Mouse (Mus musculus) intestine, embryonic 15.5 days (tissue): ENCODE measurements around the gene Klrb1b. TPM values are rescaled to one million over a fixed set of nuclear protein-coding genes. Genes with fewer than 3 reads are reported as not detected.
"Not testable (repeated sequence)": the region's sequence is repeated elsewhere in the genome, so short reads cannot be mapped to it uniquely, and the experiment has no call there.

Experiments
- ATAC-seq: fragments of 200-750 bp; cut with Nextera tagmentation; 2 replicates; pipeline ENCODE4 v1.8.0; 2017; ENCODE audit warnings: moderate TSS enrichment, moderate library complexity
- H3K27ac ChIP-seq: fragments of 300-500 bp; sonication (generic); 2 replicates; pipeline ENCODE4 v1.5.1; 2015; ENCODE audit warnings: mild to moderate bottlenecking, inconsistent platforms
- H3K27me3 ChIP-seq: fragments of 300-500 bp; sonication (generic); replicated peaks from 2 replicates; pipeline ENCODE4 v1.6.1; 2015; ENCODE audit warnings: inconsistent platforms
- H3K36me3 ChIP-seq: fragments of 300-500 bp; sonication (generic); 2 replicates; pipeline ENCODE4 v1.6.1; 2015; ENCODE audit warnings: inconsistent platforms
- H3K4me1 ChIP-seq: fragments of 300-500 bp; sonication (generic); replicated peaks from 2 replicates; pipeline ENCODE4 v1.6.1; 2015; ENCODE audit warnings: inconsistent platforms
- H3K4me2 ChIP-seq: fragments of 300-500 bp; sonication (generic); replicated peaks from 2 replicates; pipeline ENCODE4 v1.6.1; 2015; ENCODE audit warnings: mild to moderate bottlenecking, inconsistent platforms
- H3K4me3 ChIP-seq: fragments of 300-500 bp; sonication (generic); replicated peaks from 2 replicates; pipeline ENCODE4 v1.5.1; 2015; ENCODE audit warnings: inconsistent platforms
- H3K9ac ChIP-seq: fragments of 300-500 bp; sonication (generic); 2 replicates; pipeline ENCODE4 v1.6.1; 2015; ENCODE audit warnings: inconsistent platforms
- H3K9me3 ChIP-seq: fragments of 300-500 bp; sonication (generic); 2 replicates; pipeline ENCODE4 v1.6.1; 2016; ENCODE audit warnings: inconsistent platforms
- WGBS: fragments of 180-500 bp; shearing (Covaris S2); methylation state at CpG from one replicate; pipeline ENCODE4 v1.1.7; 2015; 5-methylcytosine and 5-hydroxymethylcytosine counted together
- polyA plus RNA-seq: library from polyadenylated mRNA; unstranded; fragments of >200 nt; fragmentation: Nextera tagmentation; extraction: Ambion mirVana; gene quantifications from 2 replicates; pipeline ENCODE4 v1.2.1, GENCODE M21; 2015

The Klrb1b gene
- polyA plus RNA-seq, 1 experiment from 2014 or later = 1.2 TPM

- no peaks in the 10 kb centered on the region for H3K27me3 ChIP-seq
- H3K4me1 ChIP-seq = peaks cover 9% of the 10 kb centered on the region; the same call in 1 of the 2 replicates
- ATAC-seq = no peak
- no peak overlapping the region for H3K9ac ChIP-seq
- no peak overlapping the region for H3K27ac ChIP-seq
- H3K36me3 ChIP-seq = no peaks in the 10 kb centered on the region
- no peaks in the 10 kb centered on the region for H3K9me3 ChIP-seq
- no peak overlapping the region for H3K4me3 ChIP-seq
- WGBS = 68% methylated on average over 8 of the region's 8 CpGs
- no peak overlapping the region for H3K4me2 ChIP-seq
Measured at GRCm38 (mm10) chr6:128796321-128796955, 29.7 kb downstream of the Klrb1b start.

- Histone ChIP-seq H3K27ac (no peak overlapping the region), H3K4me2 (no peak overlapping the region), H3K4me1 (peaks cover 9% of the 10 kb centered on the region; the same call in 1 of the 2 replicates), H3K9me3 (no peaks in the 10 kb centered on the region), H3K4me3 (no peak overlapping the region), H3K9ac (no peak overlapping the region), H3K36me3 (no peaks in the 10 kb centered on the region), H3K27me3 (no peaks in the 10 kb centered on the region)
- WGBS = 25% methylated on average over 6 of the region's 6 CpGs
- ATAC-seq = no peak
Measured at GRCm38 (mm10) chr6:128793734-128794133, 32.4 kb downstream of the Klrb1b start.

GRCm38 (mm10) chr6:128790491-128790994, 35.6 kb downstream of the Klrb1b start:
- H3K9ac ChIP-seq, H3K4me2 ChIP-seq, H3K4me3 ChIP-seq, H3K27ac ChIP-seq, H3K4me1 ChIP-seq, H3K36me3 ChIP-seq, H3K27me3 ChIP-seq, H3K9me3 ChIP-seq, ATAC-seq: not testable (repeated sequence)
- 74% methylated on average over 4 of the region's 4 CpGs for WGBS

- no peak for ATAC-seq
- H3K9me3 ChIP-seq = no peaks in the 10 kb centered on the region
- H3K4me1 ChIP-seq = no peaks in the 10 kb centered on the region
- H3K9ac ChIP-seq = no peak within 1 kb of the TSS
- H3K4me2 ChIP-seq = no peak within 1 kb of the TSS
- no peak within 1 kb of the TSS for H3K27ac ChIP-seq
- 91% methylated on average over 2 of the region's 2 CpGs for WGBS
- H3K36me3 ChIP-seq = no peaks in the 10 kb centered on the region
- no peak within 1 kb of the TSS for H3K4me3 ChIP-seq
- H3K27me3 ChIP-seq = no peaks in the 10 kb centered on the region
Measured at GRCm38 (mm10) chr6:128789115-128789514, 37.0 kb downstream of the Klrb1b start, which contains the start of gene Klrb1c. Klrb1c (minus strand) TSS chr6:128789215.

GRCm38 (mm10) chr6:128788517-128788916, 37.6 kb downstream of the Klrb1b start:
- WGBS = 88% methylated on average over 1 of the region's 1 CpGs

GRCm38 (mm10) chr6:128786396-128786795, 39.7 kb downstream of the Klrb1b start:
- not testable (repeated sequence) for H3K27me3 ChIP-seq, H3K4me3 ChIP-seq, H3K4me2 ChIP-seq, H3K27ac ChIP-seq, H3K9me3 ChIP-seq, ATAC-seq, H3K4me1 ChIP-seq, H3K36me3 ChIP-seq, H3K9ac ChIP-seq
- 86% methylated on average over 1 of the region's 1 CpGs for WGBS

More at GRCm38 (mm10) chr6:128788517-128788916, 37.6 kb downstream of the Klrb1b start:
- H3K36me3 ChIP-seq = no peaks in the 10 kb centered on the region
- no peaks in the 10 kb centered on the region for H3K27me3 ChIP-seq
- no peaks in the 10 kb centered on the region for H3K4me1 ChIP-seq
- ATAC-seq = no peak
- H3K9me3 ChIP-seq = no peaks in the 10 kb centered on the region
- H3K4me2 ChIP-seq = no peak overlapping the region
- H3K4me3 ChIP-seq = no peak overlapping the region
- no peak overlapping the region for H3K27ac ChIP-seq
- H3K9ac ChIP-seq = no peak overlapping the region

- Histone ChIP-seq H3K4me3 (no peak overlapping the region), H3K4me2 (peak overlapping the region; percentile 7), H3K9ac (no peak overlapping the region), H3K4me1 (no peaks in the 10 kb centered on the region), H3K9me3 (no peaks in the 10 kb centered on the region), H3K27me3 (no peaks in the 10 kb centered on the region), H3K36me3 (no peaks in the 10 kb centered on the region), H3K27ac (no peak overlapping the region)
- ATAC-seq = peak; percentile 50
- 65% methylated on average over 10 of the region's 10 CpGs for WGBS
Measured at GRCm38 (mm10) chr6:128769481-128770253, 56.5 kb downstream of the Klrb1b start.

GRCm38 (mm10) chr6:128768047-128768446, 58.1 kb downstream of the Klrb1b start:
- Histone ChIP-seq H3K27me3 (no peaks in the 10 kb centered on the region), H3K9ac (no peak overlapping the region), H3K4me3 (no peak overlapping the region), H3K9me3 (no peaks in the 10 kb centered on the region), H3K36me3 (no peaks in the 10 kb centered on the region), H3K4me1 (no peaks in the 10 kb centered on the region), H3K4me2 (no peak overlapping the region), H3K27ac (no peak overlapping the region)
- WGBS = 78% methylated on average over 4 of the region's 4 CpGs
- ATAC-seq = no peak

- not testable (repeated sequence) for H3K9me3 ChIP-seq, H3K36me3 ChIP-seq, H3K4me2 ChIP-seq, H3K4me3 ChIP-seq, H3K27me3 ChIP-seq, H3K27ac ChIP-seq, ATAC-seq, H3K9ac ChIP-seq, H3K4me1 ChIP-seq
- WGBS = 44% methylated on average over 6 of the region's 6 CpGs
Measured at GRCm38 (mm10) chr6:128766486-128767254, 59.5 kb downstream of the Klrb1b start.

- Histone ChIP-seq H3K9me3 (no peaks in the 10 kb centered on the region), H3K9ac (no peak overlapping the region), H3K27me3 (no peaks in the 10 kb centered on the region), H3K36me3 (no peaks in the 10 kb centered on the region), H3K27ac (no peak overlapping the region), H3K4me1 (peaks cover 3% of the 10 kb centered on the region; the same call in 1 of the 2 replicates), H3K4me3 (no peak overlapping the region), H3K4me2 (no peak overlapping the region)
- WGBS = 79% methylated on average over 1 of the region's 1 CpGs
- no peak for ATAC-seq
Measured at GRCm38 (mm10) chr6:128765211-128765610, 60.9 kb downstream of the Klrb1b start.

- no peaks in the 10 kb centered on the region for H3K36me3 ChIP-seq
- no peak for ATAC-seq
- H3K4me3 ChIP-seq = peak overlapping the region; percentile 22
- H3K27ac ChIP-seq = no peak overlapping the region
- H3K4me1 ChIP-seq = peaks cover 3% of the 10 kb centered on the region; the same call in 1 of the 2 replicates
- H3K4me2 ChIP-seq = peak overlapping the region; percentile 41
- no peaks in the 10 kb centered on the region for H3K27me3 ChIP-seq
- H3K9ac ChIP-seq = no peak overlapping the region
- H3K9me3 ChIP-seq = no peaks in the 10 kb centered on the region
- WGBS = 24% methylated on average over 5 of the region's 5 CpGs
Measured at GRCm38 (mm10) chr6:128764598-128764997, 61.5 kb downstream of the Klrb1b start.
